Mouse (Mus musculus) liver (tissue): ENCODE data around the gene Ncoa6.

Experiments
- DNase-seq: peaks from one replicate; pipeline ENCODE4 v3.0.0-alpha.2; 2020; ENCODE audit warnings: mixed read lengths

The Ncoa6 gene

GRCm38 (mm10) chr2:155357686-155358399, 115.9 kb downstream of the Ncoa6 start:
- peak; percentile 40 for DNase-seq

GRCm38 (mm10) chr2:155356971-155357591, 116.6 kb downstream of the Ncoa6 start, which contains the start of gene Pigu:
Pigu (minus strand) TSS chr2:155357430.
- peak; percentile 93 for DNase-seq

- no peak for DNase-seq
Measured at GRCm38 (mm10) chr2:155354402-155354801, 119.3 kb downstream of the Ncoa6 start.

GRCm38 (mm10) chr2:155346670-155347069, 127.0 kb downstream of the Ncoa6 start:
- DNase-seq = no peak
